Mouse (Mus musculus): ENCODE measurements around the gene Asb1.

The Asb1 gene

GRCm38 (mm10) chr1:91607141-91607540 is 66.8 kb downstream of the Asb1 start:
- no peak for DNase-seq (ENCODE audit: low spot score)

All from c-Kit-positive CD71-positive TER-119-positive erythroid progenitor cells, embryonic 14.5 days (primary cell).